Mouse (Mus musculus) olfactory bulb, adult 2 months (tissue): ENCODE measurements around the gene Ptprt.

ENCODE experiments used
- CTCF ChIP-seq: fragments of 200-500 bp; IDR thresholded peaks from 2 replicates; pipeline ENCODE4 v1.5.1; 2012; ENCODE audit warnings: low read depth, mild to moderate bottlenecking, low read length, moderate library complexity; ENCODE audit not compliant: insufficient read depth
- POLR2A ChIP-seq: fragments of 200-500 bp; IDR thresholded peaks from 2 replicates; pipeline ENCODE4 v1.6.1; 2012; ENCODE audit warnings: mild to moderate bottlenecking, low read depth, low read length, moderate library complexity; ENCODE audit not compliant: insufficient read depth

GRCm38 (mm10) chr2:162504850-162505249 is 156.1 kb downstream of the Ptprt start:
- TF ChIP-seq CTCF (no peak), POLR2A (no peak)
